Mouse (Mus musculus): ENCODE data around the gene Osbpl10. TPM values are rescaled to one million over a fixed set of nuclear protein-coding genes. Genes with fewer than 3 reads are reported as not detected.

Gene Osbpl10
- total and polyA plus RNA-seq, 2 experiments from 2014 or later = 3.3 to 22.5 TPM

- no peak for ATAC-seq
- TF ChIP-seq CTCF (IDR thresholded peaks at IDR 0.05; ENCODE audit: low read depth) = no peak
- Histone ChIP-seq H3K9me3 (ENCODE audit: low read length) (no peaks in the 10 kb centered on the region), H3K27me3 (ENCODE audit: insufficient read depth, low read length) (no peaks in the 10 kb centered on the region), H3K36me3 (ENCODE audit: insufficient read depth, low read length) (no peaks in the 10 kb centered on the region), H3K9ac (replicated peaks; ENCODE audit: low read length) (no peak overlapping the region), H3K4me3 (ENCODE audit: low read length) (no peak overlapping the region), H3K4me1 (ENCODE audit: insufficient read depth, low read length) (peaks cover 6% of the 10 kb centered on the region; the same call in 1 of the 2 replicates), H3K4me2 (ENCODE audit: low read depth, low read length) (no peak overlapping the region), H3K27ac (no peak overlapping the region)
- no peak for DNase-seq (ENCODE audit: low spot score)
- 86% methylated on average over 4 of the region's 4 CpGs for WGBS
Measured at GRCm38 (mm10) chr9:114935321-114935720, 43.0 kb upstream of the Osbpl10 start.

- 70% methylated on average over 2 of the region's 2 CpGs for WGBS
- H3K36me3 ChIP-seq (ENCODE audit: insufficient read depth, low read length) = no peaks in the 10 kb centered on the region
- no peaks in the 10 kb centered on the region for H3K9me3 ChIP-seq (ENCODE audit: low read length)
- ATAC-seq = no peak
- no peak overlapping the region for H3K9ac ChIP-seq (replicated peaks; ENCODE audit: low read length)
- H3K27ac ChIP-seq = no peak overlapping the region
- H3K4me3 ChIP-seq (ENCODE audit: low read length) = no peak overlapping the region
- peaks cover 6% of the 10 kb centered on the region; the same call in 1 of the 2 replicates for H3K4me1 ChIP-seq (ENCODE audit: insufficient read depth, low read length)
- H3K27me3 ChIP-seq (ENCODE audit: insufficient read depth, low read length) = no peaks in the 10 kb centered on the region
- DNase-seq (ENCODE audit: low spot score) = no peak
- TF ChIP-seq CTCF (IDR thresholded peaks at IDR 0.05; ENCODE audit: low read depth) = no peak
- no peak overlapping the region for H3K4me2 ChIP-seq (ENCODE audit: low read depth, low read length)
Measured at GRCm38 (mm10) chr9:114936687-114937086, 41.7 kb upstream of the Osbpl10 start.

GRCm38 (mm10) chr9:114944642-114945041 lies 33.7 kb upstream of the Osbpl10 start:
- Histone ChIP-seq H3K4me3 (ENCODE audit: low read length) (no peak overlapping the region), H3K9me3 (ENCODE audit: low read length) (no peaks in the 10 kb centered on the region), H3K4me1 (ENCODE audit: insufficient read depth, low read length) (no peaks in the 10 kb centered on the region), H3K27me3 (ENCODE audit: insufficient read depth, low read length) (no peaks in the 10 kb centered on the region), H3K4me2 (ENCODE audit: low read depth, low read length) (no peak overlapping the region), H3K36me3 (ENCODE audit: insufficient read depth, low read length) (no peaks in the 10 kb centered on the region), H3K27ac (no peak overlapping the region), H3K9ac (replicated peaks; ENCODE audit: low read length) (no peak overlapping the region)
- DNase-seq (ENCODE audit: low spot score) (no peak), ATAC-seq (no peak)
- no peak for TF ChIP-seq CTCF (IDR thresholded peaks at IDR 0.05; ENCODE audit: low read depth)
- WGBS = 91% methylated on average over 3 of the region's 3 CpGs

- ATAC-seq = no peak
- whole genome bisulfite sequencing = 89% methylated on average over 6 of the region's 6 CpGs
- H3K4me1 ChIP-seq (ENCODE audit: insufficient read depth, low read length) = no peaks in the 10 kb centered on the region
Measured at GRCm38 (mm10) chr9:114945576-114945975, 32.8 kb upstream of the Osbpl10 start.

DNA sequence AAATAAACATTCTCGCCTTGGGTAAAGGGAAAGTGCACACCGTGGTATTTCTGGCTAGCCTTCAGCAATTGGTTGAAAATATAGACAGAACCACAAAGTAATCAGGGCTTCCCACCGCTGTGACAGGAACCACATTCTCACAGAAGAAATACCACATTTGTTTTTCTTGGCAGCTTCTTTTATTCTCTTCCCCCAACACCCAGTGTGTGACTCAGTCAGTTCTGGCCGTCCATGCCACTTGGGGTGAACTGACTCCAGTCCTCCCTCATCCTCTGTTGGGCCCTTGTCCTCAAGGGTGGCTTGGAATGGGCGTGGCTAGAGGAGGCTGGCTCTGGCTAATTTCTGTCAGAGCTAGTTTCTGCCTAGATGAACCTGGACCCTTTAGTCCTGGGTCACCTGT lies 30.0 kb upstream of the Osbpl10 start:
- H3K27me3 ChIP-seq (ENCODE audit: insufficient read depth, low read length) = no peaks in the 10 kb centered on the region
- no peaks in the 10 kb centered on the region for H3K4me1 ChIP-seq (ENCODE audit: insufficient read depth, low read length)
- H3K27ac ChIP-seq = no peak overlapping the region
- no peak overlapping the region for H3K9ac ChIP-seq (replicated peaks; ENCODE audit: low read length)
- H3K4me2 ChIP-seq (ENCODE audit: low read depth, low read length) = no peak overlapping the region
- H3K9me3 ChIP-seq (ENCODE audit: low read length) = no peaks in the 10 kb centered on the region
- no peak for DNase-seq (ENCODE audit: low spot score)
- H3K36me3 ChIP-seq (ENCODE audit: insufficient read depth, low read length) = no peaks in the 10 kb centered on the region
- no peak for ATAC-seq
- no peak overlapping the region for H3K4me3 ChIP-seq (ENCODE audit: low read length)
- no peak for TF ChIP-seq CTCF (IDR thresholded peaks at IDR 0.05; ENCODE audit: low read depth)
- 51% methylated on average over 5 of the region's 5 CpGs for WGBS

More at GRCm38 (mm10) chr9:114945576-114945975, 32.8 kb upstream of the Osbpl10 start:
- Histone ChIP-seq H3K27ac (no peak overlapping the region), H3K27me3 (ENCODE audit: insufficient read depth, low read length) (no peaks in the 10 kb centered on the region), H3K36me3 (ENCODE audit: insufficient read depth, low read length) (no peaks in the 10 kb centered on the region), H3K9me3 (ENCODE audit: low read length) (no peaks in the 10 kb centered on the region), H3K4me3 (ENCODE audit: low read length) (no peak overlapping the region), H3K4me2 (ENCODE audit: low read depth, low read length) (no peak overlapping the region), H3K9ac (replicated peaks; ENCODE audit: low read length) (no peak overlapping the region)
- DNase-seq (ENCODE audit: low spot score) = no peak
- TF ChIP-seq CTCF (IDR thresholded peaks at IDR 0.05; ENCODE audit: low read depth) = no peak

DNA sequence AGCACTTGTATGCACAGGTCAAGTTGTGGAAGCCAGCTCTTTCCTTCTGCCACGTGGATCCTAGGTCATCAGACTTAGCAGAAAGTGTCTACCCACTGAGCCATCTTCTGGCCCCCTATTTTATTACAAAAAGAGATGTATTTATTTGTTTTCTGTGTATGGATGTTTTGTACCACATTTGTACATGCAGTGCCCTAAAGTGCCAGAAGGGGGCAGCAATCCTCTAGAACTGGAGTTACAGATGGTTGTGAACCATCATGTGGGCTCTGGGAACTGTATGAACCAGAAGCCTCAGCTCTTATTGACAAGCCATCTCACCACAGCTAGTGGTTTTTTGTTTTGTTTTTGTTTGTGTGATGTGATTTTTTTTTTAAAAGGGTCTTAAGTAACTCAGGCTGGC lies 25.5 kb upstream of the Osbpl10 start:
- DNase-seq (ENCODE audit: low spot score) (no peak), ATAC-seq (no peak)
- Histone ChIP-seq H3K36me3 (ENCODE audit: insufficient read depth, low read length) (no peaks in the 10 kb centered on the region), H3K4me2 (ENCODE audit: low read depth, low read length) (no peak overlapping the region), H3K4me1 (ENCODE audit: insufficient read depth, low read length) (no peaks in the 10 kb centered on the region), H3K4me3 (ENCODE audit: low read length) (no peak overlapping the region), H3K9ac (replicated peaks; ENCODE audit: low read length) (no peak overlapping the region), H3K27ac (no peak overlapping the region), H3K9me3 (ENCODE audit: low read length) (no peaks in the 10 kb centered on the region), H3K27me3 (ENCODE audit: insufficient read depth, low read length) (no peaks in the 10 kb centered on the region)
- TF ChIP-seq CTCF (IDR thresholded peaks at IDR 0.05; ENCODE audit: low read depth) = peak; percentile 42; the same call in 1 of the 2 replicates
- WGBS = 44% methylated on average over 1 of the region's 1 CpGs

- Histone ChIP-seq H3K4me3 (ENCODE audit: low read length) (no peak overlapping the region), H3K9ac (replicated peaks; ENCODE audit: low read length) (no peak overlapping the region), H3K27ac (no peak overlapping the region), H3K36me3 (ENCODE audit: insufficient read depth, low read length) (no peaks in the 10 kb centered on the region), H3K4me2 (ENCODE audit: low read depth, low read length) (no peak overlapping the region), H3K9me3 (ENCODE audit: low read length) (no peaks in the 10 kb centered on the region), H3K27me3 (ENCODE audit: insufficient read depth, low read length) (no peaks in the 10 kb centered on the region), H3K4me1 (ENCODE audit: insufficient read depth, low read length) (no peaks in the 10 kb centered on the region)
- WGBS = 90% methylated on average over 11 of the region's 11 CpGs
- DNase-seq (ENCODE audit: low spot score) (no peak), ATAC-seq (no peak)
- TF ChIP-seq CTCF (IDR thresholded peaks at IDR 0.05; ENCODE audit: low read depth) = no peak
Measured at GRCm38 (mm10) chr9:114955340-114955739, 23.0 kb upstream of the Osbpl10 start.

All from hindbrain, postnatal 0 days (tissue).